Mouse (Mus musculus): ENCODE measurements around the gene Hdac9.

DNA sequence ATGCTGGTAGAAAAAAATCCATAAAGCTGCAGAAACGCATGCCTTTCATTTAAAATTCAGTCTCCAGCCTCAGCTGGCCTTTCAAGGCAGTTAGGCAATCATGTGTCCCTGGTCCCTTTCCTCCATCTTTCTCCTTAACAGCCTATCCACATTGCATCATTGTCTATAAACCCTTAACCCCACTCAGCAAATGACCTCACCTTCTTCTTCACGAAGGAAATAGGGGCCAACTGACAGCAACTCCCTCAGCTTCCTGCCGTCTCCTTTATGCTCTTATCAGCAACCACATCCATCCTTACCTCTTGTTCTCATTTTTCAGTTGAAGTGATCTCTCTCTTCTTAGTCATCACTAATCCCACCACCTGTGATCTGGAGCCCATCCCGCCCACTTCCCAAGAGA is 584.0 kb downstream of the Hdac9 start:
- TF ChIP-seq POLR2A (IDR thresholded peaks at IDR 0.05; ENCODE audit: extremely low read depth, insufficient read depth, low read length) (no peak), CTCF (IDR thresholded peaks at IDR 0.05; ENCODE audit: low read depth, low read length) (no peak)

Measured in liver, adult 2 months (tissue).